Mouse (Mus musculus) heart, embryonic 11.5 days (tissue): ENCODE data around the gene Ciart. TPM values are rescaled to one million over a fixed set of nuclear protein-coding genes. Genes with fewer than 3 reads are reported as not detected.
"Not testable (repeated sequence)": the region's sequence is repeated elsewhere in the genome, so short reads cannot be mapped to it uniquely, and the experiment has no call there.

Experiments
- ATAC-seq: fragments of 200-750 bp; cut with Nextera tagmentation; replicated peaks from 2 replicates; pipeline ENCODE4 v1.8.0; 2017; ENCODE audit warnings: moderate library complexity; ENCODE audit not compliant: insufficient number of reproducible peaks, low FRiP score, low TSS enrichment
- H3K27ac ChIP-seq: fragments of 300-500 bp; sonication (generic); 2 replicates; pipeline ENCODE4 v1.5.1; 2014; ENCODE audit warnings: mild to moderate bottlenecking, low read depth, low read length
- H3K27me3 ChIP-seq: fragments of 300-500 bp; sonication (generic); 2 replicates; pipeline ENCODE4 v1.6.1; 2014; ENCODE audit warnings: mild to moderate bottlenecking, low read length, mixed read lengths; ENCODE audit not compliant: control insufficient read depth, insufficient read depth
- H3K36me3 ChIP-seq: fragments of 300-500 bp; sonication (generic); 2 replicates; pipeline ENCODE4 v1.6.1; 2014; ENCODE audit warnings: mild to moderate bottlenecking, low read length, moderate library complexity, mixed read lengths; ENCODE audit not compliant: control insufficient read depth, insufficient read depth
- H3K4me1 ChIP-seq: fragments of 300-500 bp; sonication (generic); 2 replicates; pipeline ENCODE4 v1.6.1; 2014; ENCODE audit warnings: low read length; ENCODE audit not compliant: control insufficient read depth, insufficient read depth
- H3K4me2 ChIP-seq: fragments of 300-500 bp; sonication (generic); 2 replicates; pipeline ENCODE4 v1.6.1; 2014; ENCODE audit warnings: mild to moderate bottlenecking, moderate library complexity
- H3K4me3 ChIP-seq: fragments of 300-500 bp; sonication (generic); 2 replicates; pipeline ENCODE4 v1.5.1; 2014; ENCODE audit warnings: low read depth, low read length
- H3K9ac ChIP-seq: fragments of 300-500 bp; sonication (generic); 2 replicates; pipeline ENCODE4 v1.6.1; 2014; ENCODE audit warnings: mild to moderate bottlenecking, low read depth, low read length, moderate library complexity
- H3K9me3 ChIP-seq: fragments of 300-500 bp; sonication (generic); replicated peaks from 2 replicates; pipeline ENCODE4 v1.6.1; 2016; ENCODE audit warnings: low read length; ENCODE audit not compliant: control insufficient read depth
- WGBS: fragments of 180-500 bp; shearing (Covaris S2); extraction: QIAGEN DNeasy Blood & Tissue Kit; methylation state at CpG from one replicate; pipeline ENCODE4 v1.1.7; 2014; ENCODE audit not compliant: insufficient replicate concordance; 5-methylcytosine and 5-hydroxymethylcytosine counted together
- polyA plus RNA-seq: library from polyadenylated mRNA; unstranded; fragments of >200 nt; fragmentation: Nextera tagmentation; extraction: Ambion mirVana; gene quantifications from 2 replicates; pipeline ENCODE4 v1.2.1, GENCODE M21; 2014

Gene Ciart
- polyA plus RNA-seq, 1 experiment from 2014 or later: 7.1 TPM

DNA sequence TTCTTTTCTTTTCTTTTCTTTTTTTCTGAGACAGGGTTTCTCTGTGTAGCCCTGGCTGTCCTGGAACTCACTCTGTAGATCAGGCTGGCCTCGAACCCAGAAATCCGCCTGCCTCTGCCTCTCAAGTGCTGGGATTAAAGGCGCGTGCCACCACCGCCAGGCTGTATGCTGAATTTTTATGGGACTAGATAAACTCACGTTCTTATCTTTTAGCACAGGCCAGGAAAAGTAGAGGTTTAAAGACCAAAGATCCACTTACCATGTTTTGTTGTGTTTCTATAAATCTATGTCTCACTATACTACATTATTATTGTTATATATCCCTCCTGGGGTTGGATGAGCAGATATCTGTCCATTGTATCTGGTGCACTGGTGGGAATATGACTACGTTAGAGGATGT lies 41.4 kb upstream of the Ciart start:
- not testable (repeated sequence) for H3K9me3 ChIP-seq, H3K27me3 ChIP-seq, H3K36me3 ChIP-seq, H3K9ac ChIP-seq, H3K4me2 ChIP-seq, H3K4me3 ChIP-seq, ATAC-seq, H3K4me1 ChIP-seq, H3K27ac ChIP-seq
- 82% methylated on average over 7 of the region's 7 CpGs for whole genome bisulfite sequencing

- H3K4me1 ChIP-seq, H3K9ac ChIP-seq, H3K36me3 ChIP-seq, H3K27ac ChIP-seq, H3K4me2 ChIP-seq, H3K9me3 ChIP-seq, H3K27me3 ChIP-seq, ATAC-seq, H3K4me3 ChIP-seq: not testable (repeated sequence)
- 42% methylated on average over 2 of the region's 2 CpGs for WGBS
Observed at GRCm38 (mm10) chr3:95920532-95920931, 38.5 kb upstream of the Ciart start.

DNA sequence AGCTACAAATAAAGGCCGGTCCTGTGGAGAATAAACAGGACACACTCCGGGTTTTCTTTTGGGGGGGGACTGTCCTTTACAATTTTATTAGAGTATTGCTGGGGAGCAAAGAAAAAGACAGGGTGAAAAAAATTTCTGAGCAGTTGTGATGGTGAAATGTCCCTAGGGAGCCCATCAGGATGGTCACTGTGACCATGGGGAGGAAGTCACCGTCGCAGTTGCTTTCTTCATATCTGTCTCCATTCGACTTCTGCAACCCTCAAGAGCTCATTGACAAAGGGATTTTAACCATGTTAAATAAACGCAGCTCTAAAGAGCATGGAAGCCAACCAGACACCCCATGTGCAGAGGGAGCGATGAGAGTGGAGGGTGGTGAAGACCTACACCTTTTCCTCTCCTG lies 34.7 kb upstream of the Ciart start:
- Histone ChIP-seq H3K36me3 (no peaks in the 10 kb centered on the region), H3K27ac (no peak overlapping the region), H3K27me3 (no peaks in the 10 kb centered on the region), H3K9me3 (no peaks in the 10 kb centered on the region), H3K4me2 (no peak overlapping the region), H3K4me3 (no peak overlapping the region), H3K4me1 (no peaks in the 10 kb centered on the region), H3K9ac (no peak overlapping the region)
- 65% methylated on average over 7 of the region's 7 CpGs for WGBS
- ATAC-seq: no peak

- Histone ChIP-seq H3K4me3 (no peak overlapping the region), H3K9ac (no peak overlapping the region), H3K9me3 (no peaks in the 10 kb centered on the region), H3K27ac (no peak overlapping the region), H3K4me2 (no peak overlapping the region), H3K4me1 (no peaks in the 10 kb centered on the region), H3K27me3 (no peaks in the 10 kb centered on the region), H3K36me3 (no peaks in the 10 kb centered on the region)
- ATAC-seq: no peak
- WGBS: 46% methylated on average over 4 of the region's 4 CpGs
Observed at GRCm38 (mm10) chr3:95914706-95915105, 32.7 kb upstream of the Ciart start.

DNA sequence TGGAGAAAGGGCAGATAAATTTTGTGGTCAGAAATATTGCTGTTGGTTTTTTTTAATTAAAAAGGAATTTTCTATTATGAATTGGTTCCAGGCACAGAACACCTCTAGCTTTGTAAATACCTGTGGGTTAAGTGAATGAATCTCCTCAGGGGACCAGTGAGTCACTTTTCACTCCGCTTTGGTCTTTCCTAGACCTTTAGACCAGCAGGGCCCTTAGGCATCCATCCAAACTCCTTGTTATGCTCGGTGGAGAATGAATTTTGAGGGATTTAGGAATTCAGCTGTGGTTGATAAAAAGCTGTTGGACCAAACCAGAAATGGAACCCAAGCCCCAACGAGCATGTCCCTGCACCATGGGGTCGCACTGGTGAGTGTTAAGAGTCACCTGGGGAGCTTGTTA lies 25.6 kb upstream of the Ciart start:
- H3K4me1 ChIP-seq: peaks cover 27% of the 10 kb centered on the region
- WGBS: 40% methylated on average over 4 of the region's 4 CpGs
- H3K9me3 ChIP-seq: no peaks in the 10 kb centered on the region
- no peak overlapping the region for H3K27ac ChIP-seq
- H3K4me2 ChIP-seq: no peak overlapping the region
- H3K4me3 ChIP-seq: no peak overlapping the region
- H3K9ac ChIP-seq: no peak overlapping the region
- H3K36me3 ChIP-seq: no peaks in the 10 kb centered on the region
- no peaks in the 10 kb centered on the region for H3K27me3 ChIP-seq
- no peak for ATAC-seq

DNA sequence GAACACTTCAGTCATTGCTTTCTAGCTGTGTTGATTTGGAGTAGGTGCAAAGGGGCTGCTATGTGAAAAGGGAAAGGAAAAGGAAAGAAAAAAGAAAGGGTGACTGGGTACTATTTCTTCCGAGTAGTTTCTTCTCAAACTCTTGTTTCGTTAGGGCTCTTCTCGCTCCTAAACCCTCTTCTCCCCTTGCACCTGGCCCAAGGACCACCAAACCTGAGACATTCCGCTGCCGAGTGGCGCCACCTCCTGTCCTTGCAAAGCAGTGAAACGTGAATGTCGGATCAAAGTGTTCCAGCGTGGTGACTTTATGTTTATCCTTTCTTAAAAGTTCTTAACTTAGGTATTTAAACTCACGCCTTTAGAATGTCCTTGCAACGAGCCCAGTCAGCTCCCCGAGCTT lies 24.8 kb upstream of the Ciart start:
- under 1% methylated on average over 12 of the region's 12 CpGs for WGBS
- peaks cover 34% of the 10 kb centered on the region for H3K4me1 ChIP-seq
- peak overlapping the region; percentile 90 for H3K4me2 ChIP-seq
- H3K4me3 ChIP-seq: peak overlapping the region; percentile 32
- no peak overlapping the region for H3K9ac ChIP-seq
- H3K9me3 ChIP-seq: no peaks in the 10 kb centered on the region
- H3K27me3 ChIP-seq: no peaks in the 10 kb centered on the region
- no peak for ATAC-seq
- H3K27ac ChIP-seq: no peak overlapping the region
- no peaks in the 10 kb centered on the region for H3K36me3 ChIP-seq

- Histone ChIP-seq H3K36me3 (no peaks in the 10 kb centered on the region), H3K27me3 (no peaks in the 10 kb centered on the region), H3K9me3 (no peaks in the 10 kb centered on the region), H3K9ac (no peak overlapping the region), H3K4me2 (peak overlapping the region; percentile 90), H3K4me3 (peak overlapping the region; percentile 48), H3K27ac (no peak overlapping the region), H3K4me1 (peaks cover 35% of the 10 kb centered on the region)
- WGBS: under 1% methylated on average over 12 of the region's 12 CpGs
- ATAC-seq: no peak
Observed at GRCm38 (mm10) chr3:95905940-95906492, 24.0 kb upstream of the Ciart start.

DNA sequence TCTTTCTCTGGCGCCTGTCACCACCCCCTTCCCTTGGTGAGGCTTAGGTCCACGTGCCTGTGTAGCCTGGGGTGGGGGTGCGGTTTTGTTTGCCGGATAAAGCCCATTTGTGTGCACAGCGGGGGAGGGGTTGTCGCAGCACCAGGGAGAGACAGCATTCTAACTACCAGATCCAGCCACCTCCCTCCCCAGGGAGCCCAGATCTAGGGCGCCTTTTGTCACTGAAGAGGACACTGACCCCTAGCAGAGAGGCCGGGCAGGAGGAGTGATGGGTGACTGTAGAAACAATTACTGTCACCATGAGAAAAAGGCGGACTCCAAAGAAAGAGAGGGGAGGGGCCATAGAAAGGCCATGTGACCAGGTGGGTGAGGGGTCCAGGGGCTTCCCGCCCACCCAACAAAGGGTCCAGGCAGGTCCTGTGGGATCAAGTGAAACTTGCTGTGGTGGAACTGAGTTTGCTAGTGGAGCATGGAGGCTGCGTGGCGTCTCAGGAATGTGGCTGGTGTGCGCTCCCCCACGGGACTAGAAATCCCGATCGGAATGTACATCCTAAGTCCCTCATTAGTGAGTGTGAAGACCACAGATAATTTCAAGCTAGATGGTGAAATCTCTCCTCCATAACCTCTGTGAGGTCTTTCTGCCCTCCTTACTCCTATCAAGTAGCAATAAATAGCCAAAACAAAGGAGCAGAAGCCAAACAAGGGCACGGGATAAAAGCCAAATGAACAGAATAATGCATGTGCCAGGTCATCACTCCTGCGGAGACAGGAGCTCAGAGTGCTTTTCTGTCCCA lies 23.3 kb upstream of the Ciart start:
- Histone ChIP-seq H3K27ac (peak overlapping the region; percentile 69), H3K4me3 (peak overlapping the region; percentile 48), H3K9me3 (no peaks in the 10 kb centered on the region), H3K27me3 (no peaks in the 10 kb centered on the region), H3K36me3 (no peaks in the 10 kb centered on the region), H3K9ac (peak overlapping the region; percentile 72), H3K4me2 (peak overlapping the region; percentile 90), H3K4me1 (peaks cover 35% of the 10 kb centered on the region)
- under 1% methylated on average over 18 of the region's 18 CpGs for WGBS
- peak; percentile 40 for ATAC-seq

DNA sequence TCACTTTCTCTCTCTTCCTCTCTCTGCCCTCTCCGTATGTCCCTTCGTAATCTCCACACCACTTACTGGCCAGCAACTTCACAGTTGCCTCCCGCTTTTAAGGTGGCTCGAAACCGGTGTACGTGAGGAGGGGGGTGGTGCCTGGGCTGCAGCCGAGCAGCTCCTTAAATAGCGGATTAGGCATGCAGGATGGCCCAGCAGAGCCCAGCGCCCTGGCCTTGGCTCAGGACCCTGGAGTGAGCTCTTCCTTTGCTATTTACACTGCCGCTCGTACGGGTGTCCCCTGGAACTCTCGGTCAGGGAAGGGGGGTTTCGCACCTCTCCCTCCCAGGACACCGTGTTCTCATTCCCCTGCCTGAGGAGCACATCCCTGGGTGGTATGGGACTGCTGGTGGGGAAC lies 22.5 kb upstream of the Ciart start, which contains the start of gene Car14:
Gene Car14 (minus strand): TSS at position 124 of the 400 bp plus-strand sequence.
- H3K36me3 ChIP-seq: no peaks in the 10 kb centered on the region
- ATAC-seq: peak; percentile 44; the same call in 1 of the 2 replicates
- peak within 1 kb of the TSS; percentile 69 for H3K27ac ChIP-seq
- H3K9me3 ChIP-seq: no peaks in the 10 kb centered on the region
- H3K4me3 ChIP-seq: peak within 1 kb of the TSS; percentile 48
- WGBS: 2% methylated on average over 15 of the region's 15 CpGs
- H3K4me2 ChIP-seq: peak within 1 kb of the TSS; percentile 90
- H3K9ac ChIP-seq: peak within 1 kb of the TSS; percentile 72
- no peaks in the 10 kb centered on the region for H3K27me3 ChIP-seq
- H3K4me1 ChIP-seq: peaks cover 35% of the 10 kb centered on the region
